Mouse (Mus musculus): ENCODE results near the gene Cfd.

DNA sequence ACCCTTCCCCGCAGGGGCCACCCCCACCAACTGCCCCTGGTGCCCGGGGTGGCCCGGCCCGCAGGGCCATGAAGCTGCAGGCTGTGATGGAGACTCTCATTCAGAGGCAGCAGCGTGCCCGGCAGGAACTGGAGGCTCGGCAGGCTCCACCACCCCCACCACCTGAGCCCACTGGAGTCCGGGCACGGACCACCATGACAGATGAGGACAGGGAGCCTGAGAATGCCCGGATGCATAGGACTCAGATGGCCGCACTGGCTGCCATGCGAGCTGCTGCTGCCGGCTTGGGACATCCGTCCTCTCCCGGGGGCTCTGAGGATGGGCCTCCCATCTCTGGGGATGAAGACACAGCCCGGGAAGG lies 40.2 kb downstream of the Cfd start:
- TF ChIP-seq CTCF (conservative IDR thresholded peaks at IDR 0.05 in 1 of 2, IDR thresholded peaks at IDR 0.05 in 1 of 2; ENCODE audit: low read depth in 2 of 2, low read length in 2 of 2) = no peak
- no peak for TF ChIP-seq ETS1 (conservative IDR thresholded peaks at IDR 0.05; ENCODE audit: low read depth, low read length)
- TF ChIP-seq SIN3A (IDR thresholded peaks at IDR 0.05; ENCODE audit: low read length) = no peak; the same call in 1 of the 2 replicates
